Mouse (Mus musculus) stomach, postnatal 0 days (tissue): ENCODE data around the gene Habp2.

Experiments used
- CTCF ChIP-seq: IDR thresholded peaks from 2 replicates; pipeline ENCODE4 v1.5.1; 2016; ENCODE audit warnings: antibody characterized with exemption, low read depth, mild to moderate bottlenecking, moderate library complexity
- EP300 ChIP-seq: optimal IDR thresholded peaks from 2 replicates; pipeline ENCODE3; 2016; ENCODE audit warnings: antibody characterized with exemption

DNA sequence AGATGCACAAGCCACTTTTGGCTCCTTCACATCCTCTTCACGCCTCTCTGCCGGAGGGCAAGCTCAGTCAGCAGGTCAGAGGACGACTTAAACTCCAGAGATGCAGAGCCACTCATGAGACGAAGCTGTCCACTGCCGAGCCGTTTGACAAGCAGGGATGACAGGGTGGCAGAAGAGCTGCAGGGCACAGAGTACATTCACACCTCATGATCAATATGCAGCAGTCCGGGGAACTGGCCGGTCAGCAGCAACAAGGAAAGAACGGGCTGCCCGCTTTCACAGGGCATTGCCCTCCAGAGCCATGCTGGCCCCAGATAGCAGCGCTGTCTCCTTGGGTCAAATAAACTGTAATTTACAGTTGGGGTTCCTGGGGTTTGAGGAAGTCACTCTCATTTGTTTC is 8.6 kb upstream of the Habp2 start:
- TF ChIP-seq CTCF (no peak), EP300 (no peak)
